ENCODE assay signal across 13 mouse cellular contexts in genomic region chr9:66393304-66393703, GRCm38 (mm10).
"Had no signal": no experiment of that assay in that cellular context is flagged by ENCODE, and none has a peak within 500 bp of the region (broad histone marks: within the 10 kb centered on the region; RNA-seq: fewer than 3 reads in every experiment).

No protein-coding gene starts in this region.

- H3K9me3 ChIP-seq: lung, embryonic 15.5 days; megakaryocyte, embryonic 14.5 days; midbrain, embryonic 13.5 days; midbrain, embryonic 15.5 days; neural tube, embryonic 12.5 days had no signal

- H3K9ac ChIP-seq: lung, embryonic 15.5 days; midbrain, embryonic 13.5 days; midbrain, embryonic 15.5 days; neural tube, embryonic 12.5 days had no signal

- H3K27me3 ChIP-seq: lung, embryonic 15.5 days; megakaryocyte, embryonic 14.5 days; midbrain, embryonic 13.5 days; midbrain, embryonic 15.5 days; neural tube, embryonic 12.5 days had no signal

- H3K27ac ChIP-seq: lung, embryonic 15.5 days; macrophage; midbrain, embryonic 13.5 days; midbrain, embryonic 15.5 days; neural tube, embryonic 12.5 days had no signal

- H3K4me3 ChIP-seq: lung, embryonic 15.5 days; megakaryocyte, embryonic 14.5 days; midbrain, embryonic 13.5 days; midbrain, embryonic 15.5 days; neural tube, embryonic 12.5 days had no signal

- DNase-seq: lung, adult 2 months; lung, postnatal 14 days; lung, postnatal 36 days; right cerebral cortex, postnatal 14 days; thymus, adult 18-20 months; thymus, postnatal 14 days; thymus, postnatal 36 days had no signal

- H3K4me1 ChIP-seq: lung, embryonic 15.5 days; midbrain, embryonic 13.5 days; midbrain, embryonic 15.5 days; neural tube, embryonic 12.5 days had no signal
